Mouse (Mus musculus) cerebellum, adult 2 months (tissue): Measurements from ENCODE around the gene Tmem88.
A peak's percentile ranks its signal among the peaks of the same experiment; 100 is the strongest.

Source experiments
- CTCF ChIP-seq: fragments of 200-500 bp; IDR thresholded peaks from 2 replicates; pipeline ENCODE4 v1.5.1; 2011; ENCODE audit warnings: low read depth, mild to moderate bottlenecking, control low read depth, low read length, moderate library complexity, borderline replicate concordance; ENCODE audit not compliant: insufficient read depth
- POLR2A ChIP-seq: fragments of 200-500 bp; IDR thresholded peaks from 2 replicates; pipeline ENCODE4 v1.6.1; 2011; ENCODE audit warnings: low read length, control low read depth, borderline replicate concordance; ENCODE audit not compliant: insufficient read depth

DNA sequence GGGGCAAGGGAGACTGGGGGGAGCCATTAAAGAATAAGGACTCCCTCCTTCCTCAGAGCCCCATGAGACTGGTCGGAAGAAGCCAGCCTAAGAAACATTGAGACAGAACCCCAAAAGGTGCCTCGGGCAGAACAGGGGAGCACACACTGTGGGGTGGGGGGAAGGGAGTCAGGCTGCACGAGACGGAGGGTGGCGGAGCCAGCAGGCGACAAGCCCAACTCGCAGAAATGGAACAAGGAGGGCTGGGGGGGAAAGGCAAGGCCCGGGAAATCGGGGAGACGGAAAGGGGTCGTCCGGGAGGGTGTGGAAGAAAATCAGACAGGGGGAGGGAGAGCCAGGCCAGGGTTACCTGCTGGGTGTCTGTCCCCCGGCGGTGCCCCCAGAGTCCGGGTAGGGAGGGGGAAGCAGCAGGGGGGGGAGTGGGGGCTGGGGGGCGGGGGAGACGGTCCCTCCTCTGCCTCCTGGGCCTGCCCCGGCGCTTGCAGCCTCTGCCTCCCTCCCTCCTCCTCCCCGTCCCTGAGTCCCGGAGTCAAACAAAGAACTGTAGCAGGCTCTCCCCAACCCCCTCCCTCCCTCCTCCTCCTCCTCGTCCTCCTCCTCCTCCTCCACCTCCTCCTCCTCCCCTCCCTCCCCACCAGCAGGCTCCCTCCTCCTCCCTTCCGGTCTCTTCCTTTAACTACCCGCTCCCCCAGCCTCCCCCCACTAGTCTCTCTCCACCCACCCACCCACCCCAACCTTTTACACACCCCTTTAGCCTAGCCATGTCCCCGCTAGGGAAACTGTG, 17.8 kb upstream of the Tmem88 start:
- TF ChIP-seq POLR2A (peak; percentile 33; the same call in 1 of the 2 replicates), CTCF (no peak)
